Mouse (Mus musculus) C2C12 (cell line): Measurements from ENCODE around the gene AI661453.

Source experiments
- CEBPB ChIP-seq: IDR thresholded peaks from one replicate; pipeline ENCODE4 v1.6.1; 2011; ENCODE audit warnings: low read depth, mild to moderate bottlenecking, control low read depth, moderate library complexity
- CTCF ChIP-seq: IDR thresholded peaks from one replicate; pipeline ENCODE4 v1.5.1; 2011; ENCODE audit not compliant: control insufficient read depth, insufficient read depth, insufficient read length
- MAX ChIP-seq: IDR thresholded peaks from one replicate; pipeline ENCODE4 v1.6.1; 2011; ENCODE audit warnings: mild to moderate bottlenecking, control low read depth
- MYOG ChIP-seq: IDR thresholded peaks from one replicate; pipeline ENCODE4 v1.6.1; 2011; ENCODE audit not compliant: control insufficient read depth, insufficient read length; ENCODE audit errors: extremely low read depth

- no peak for TF ChIP-seq MYOG
- TF ChIP-seq CEBPB = no peak
- no peak for TF ChIP-seq CTCF
- no peak for TF ChIP-seq MAX
Measured at GRCm38 (mm10) chr17:47462728-47463388, 26.4 kb downstream of the AI661453 start.
